Comparison of ENCODE assay signal across 8 mouse cellular contexts in the genomic region with DNA sequence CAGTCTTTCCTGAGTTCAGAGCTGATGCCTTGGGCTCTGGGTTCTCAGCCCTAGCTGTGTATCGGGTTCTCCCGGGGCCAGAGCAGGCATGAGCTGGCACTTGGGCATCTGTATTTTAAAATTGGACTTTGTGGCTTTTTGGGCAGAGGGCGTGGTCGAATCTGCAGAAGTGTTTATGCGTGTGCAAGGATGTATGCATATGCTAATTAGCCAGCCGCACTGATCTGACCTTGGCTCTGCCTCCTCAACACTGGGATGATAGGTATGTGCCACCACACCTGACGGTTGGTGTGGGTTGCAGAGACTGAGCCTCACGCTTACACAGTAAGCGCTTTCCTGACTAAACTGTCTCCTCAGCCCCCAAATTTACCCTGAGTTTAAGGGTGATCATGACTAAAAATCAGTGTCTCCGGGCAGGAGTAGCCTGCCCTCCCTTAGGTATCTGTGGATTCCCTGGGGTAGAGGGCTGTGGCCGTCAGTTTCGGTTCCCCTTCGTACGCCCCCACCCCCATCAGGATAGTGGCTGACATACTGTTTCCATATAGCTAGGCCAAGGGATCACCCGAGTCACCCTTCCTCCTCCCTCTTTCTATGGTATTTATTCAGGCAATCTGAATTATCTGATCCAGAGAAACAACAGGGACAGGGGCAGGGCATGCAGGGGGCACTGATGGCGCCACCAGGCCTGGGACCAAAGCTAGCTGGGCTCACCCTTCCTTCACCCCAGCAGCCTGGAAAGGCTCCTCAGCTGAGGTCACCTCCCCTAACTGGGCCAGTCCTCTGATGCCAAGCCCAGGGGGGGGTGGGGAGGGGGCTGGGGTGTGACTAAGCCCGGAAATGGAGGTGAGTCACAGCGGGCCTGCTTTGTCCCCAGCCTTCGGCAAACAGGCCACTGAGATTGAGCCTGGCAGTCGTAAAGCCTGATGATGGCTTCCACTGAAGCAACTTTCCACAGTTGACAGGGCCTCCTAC. TPM values are rescaled to one million over a fixed set of nuclear protein-coding genes. Genes with fewer than 3 reads are reported as not detected.
A peak's percentile ranks its signal among the peaks of the same experiment; 100 is the strongest.
DNase-seq lines count a peak whose midpoint lies in the region; ATAC-seq lines count a peak whose summit lies in the region.

No protein-coding gene starts in this region.

- no peak overlapping the region for H3K4me3 ChIP-seq in heart, embryonic 15.5 days
- H3K4me3 ChIP-seq in stomach, embryonic 16.5 days (replicated peaks; ENCODE audit: low read length): no peak overlapping the region
- no peak overlapping the region for H3K4me3 ChIP-seq in hindbrain, embryonic 13.5 days

- no peaks in the 10 kb centered on the region for H3K36me3 ChIP-seq in heart, embryonic 15.5 days
- H3K36me3 ChIP-seq in stomach, embryonic 16.5 days (ENCODE audit: control insufficient read depth, insufficient read depth, low read length): no peaks in the 10 kb centered on the region
- H3K36me3 ChIP-seq in hindbrain, embryonic 13.5 days: no peaks in the 10 kb centered on the region

- peaks cover 59% of the 10 kb centered on the region for H3K4me1 ChIP-seq in heart, embryonic 15.5 days (replicated peaks)
- peaks cover 30% of the 10 kb centered on the region for H3K4me1 ChIP-seq in stomach, embryonic 16.5 days (ENCODE audit: control insufficient read depth, insufficient read depth, low read length)
- H3K4me1 ChIP-seq in hindbrain, embryonic 13.5 days (replicated peaks): 0 out of 2 replicates have a peak, but pooled peaks cover 3% of the 10 kb centered on the region

- peak; percentile 3 for DNase-seq in right cerebral cortex, postnatal 14 days
- no peak for DNase-seq in right cerebral cortex, adult 2 months (ENCODE audit: low spot score in 2 of 2)
- DNase-seq in adipocyte (ENCODE audit: low spot score): peak; percentile 73
- DNase-seq in left cerebral cortex, adult 9 months (ENCODE audit: low spot score in 2 of 2): no peak
- DNase-seq in right cerebral cortex, postnatal 25 days: no peak

- H3K9me3 ChIP-seq in heart, embryonic 15.5 days (replicated peaks): no peaks in the 10 kb centered on the region
- no peaks in the 10 kb centered on the region for H3K9me3 ChIP-seq in stomach, embryonic 16.5 days (replicated peaks; ENCODE audit: control insufficient read depth, low read length)
- H3K9me3 ChIP-seq in hindbrain, embryonic 13.5 days: no peaks in the 10 kb centered on the region

- H3K4me2 ChIP-seq in heart, embryonic 15.5 days: no peak overlapping the region
- H3K4me2 ChIP-seq in stomach, embryonic 16.5 days (ENCODE audit: low read depth, low read length): no peak overlapping the region
- no peak overlapping the region for H3K4me2 ChIP-seq in hindbrain, embryonic 13.5 days

- WGBS in heart, embryonic 15.5 days: 64% methylated on average over 20 of the region's 20 CpGs
- 61% methylated on average over 20 of the region's 20 CpGs for WGBS in stomach, embryonic 16.5 days
- WGBS in hindbrain, embryonic 13.5 days: 72% methylated on average over 20 of the region's 20 CpGs

- ATAC-seq in heart, embryonic 15.5 days (replicated peaks; ENCODE audit: insufficient number of reproducible peaks, insufficient read depth, low FRiP score, low read depth): peak; percentile 36; the same call in 1 of the 2 replicates
- peak; percentile 82 for ATAC-seq in stomach, embryonic 16.5 days (ENCODE audit: insufficient read depth, low FRiP score)
- no peak for ATAC-seq in hindbrain, embryonic 13.5 days (ENCODE audit: low FRiP score)

- H3K9ac ChIP-seq in heart, embryonic 15.5 days: no peak overlapping the region
- no peak overlapping the region for H3K9ac ChIP-seq in stomach, embryonic 16.5 days (ENCODE audit: low read length)
- H3K9ac ChIP-seq in hindbrain, embryonic 13.5 days: no peak overlapping the region

- no peaks in the 10 kb centered on the region for H3K27me3 ChIP-seq in heart, embryonic 15.5 days
- no peaks in the 10 kb centered on the region for H3K27me3 ChIP-seq in stomach, embryonic 16.5 days (ENCODE audit: control insufficient read depth, insufficient read depth, low read length)
- H3K27me3 ChIP-seq in hindbrain, embryonic 13.5 days: peaks cover 33% of the 10 kb centered on the region

- H3K27ac ChIP-seq in heart, embryonic 15.5 days: peak overlapping the region; percentile 23
- peak overlapping the region; percentile 88 for H3K27ac ChIP-seq in stomach, embryonic 16.5 days (ENCODE audit: low read length)
- H3K27ac ChIP-seq in hindbrain, embryonic 13.5 days: no peak overlapping the region

RNA-seq across cellular contexts. Expression of gene Plcd3, which starts 7.3 kb away (rescaled TPM):
- 11.0 and 11.8 TPM in 2 replicates for polyA plus RNA-seq in heart, embryonic 15.5 days (2015; fragmentation: Nextera tagmentation; extraction: Ambion mirVana)
- 5.2 and 6.5 TPM in 2 replicates for polyA plus RNA-seq in stomach, embryonic 16.5 days (2015; fragmentation: Nextera tagmentation; extraction: Ambion mirVana)
- polyA plus RNA-seq in hindbrain, embryonic 13.5 days (2015; fragmentation: Nextera tagmentation; extraction: Ambion mirVana): 1.5 and 1.9 TPM in 2 replicates

RNA-seq across cellular contexts. Expression of gene Acbd4, which starts 7.3 kb away (rescaled TPM):
- polyA plus RNA-seq in heart, embryonic 15.5 days (2015; fragmentation: Nextera tagmentation; extraction: Ambion mirVana): 18.5 and 23.7 TPM in 2 replicates
- 31.0 and 36.4 TPM in 2 replicates for polyA plus RNA-seq in stomach, embryonic 16.5 days (2015; fragmentation: Nextera tagmentation; extraction: Ambion mirVana)
- polyA plus RNA-seq in hindbrain, embryonic 13.5 days (2015; fragmentation: Nextera tagmentation; extraction: Ambion mirVana): 7.3 and 9.0 TPM in 2 replicates

RNA-seq across cellular contexts. Expression of gene Hexim1, which starts 21.9 kb away (rescaled TPM):
- 2.6 and 3.0 TPM in 2 replicates for polyA plus RNA-seq in heart, embryonic 15.5 days (2015; fragmentation: Nextera tagmentation; extraction: Ambion mirVana)
- 4.7 and 5.7 TPM in 2 replicates for polyA plus RNA-seq in stomach, embryonic 16.5 days (2015; fragmentation: Nextera tagmentation; extraction: Ambion mirVana)
- polyA plus RNA-seq in hindbrain, embryonic 13.5 days (2015; fragmentation: Nextera tagmentation; extraction: Ambion mirVana): 3.6 and 4.3 TPM in 2 replicates

RNA-seq across cellular contexts. Expression of gene Hexim2, which starts 38.1 kb away (rescaled TPM):
- polyA plus RNA-seq in heart, embryonic 15.5 days (2015; fragmentation: Nextera tagmentation; extraction: Ambion mirVana): 5.5 and 6.4 TPM in 2 replicates
- polyA plus RNA-seq in stomach, embryonic 16.5 days (2015; fragmentation: Nextera tagmentation; extraction: Ambion mirVana): 6.3 and 7.9 TPM in 2 replicates
- polyA plus RNA-seq in hindbrain, embryonic 13.5 days (2015; fragmentation: Nextera tagmentation; extraction: Ambion mirVana): 21.3 and 22.3 TPM in 2 replicates

Comparison
In these comparisons a context has a peak if more than half of its experiments do, and no peak if none do; other contexts are left out.
1. DNase-seq: peak in right cerebral cortex, postnatal 14 days (single experiment) and adipocyte (single experiment); none in right cerebral cortex, adult 2 months (0 of 2), left cerebral cortex, adult 9 months (0 of 2) and right cerebral cortex, postnatal 25 days (single experiment).